ENCODE assay signal across 10 mouse cellular contexts in genomic region chr7:80091004-80091865, GRCm38 (mm10). TPM values are rescaled to one million over a fixed set of nuclear protein-coding genes. Genes with fewer than 3 reads are reported as not detected.
DNase-seq lines count a peak whose midpoint lies in the region; ATAC-seq and TF ChIP-seq lines count a peak whose summit lies in the region.
"Had no signal": no experiment of that assay in that cellular context is flagged by ENCODE, and none has a peak within 500 bp of the region (broad histone marks: within the 10 kb centered on the region; RNA-seq: fewer than 3 reads in every experiment).

No protein-coding gene starts in this region.

- no peaks in the 10 kb centered on the region for H3K4me1 ChIP-seq in forebrain, embryonic 12.5 days
- H3K4me1 ChIP-seq in forebrain, embryonic 11.5 days (replicated peaks; ENCODE audit: control insufficient read depth, insufficient read depth, low read length) = no peaks in the 10 kb centered on the region
- peaks cover 1% of the 10 kb centered on the region for H3K4me1 ChIP-seq in bone marrow, adult 2 months (ENCODE audit: control insufficient read depth, insufficient read depth, low read length)

- no peak for TF ChIP-seq POLR2A in bone marrow, adult 2 months (IDR thresholded peaks at IDR 0.05; ENCODE audit: borderline replicate concordance, control insufficient read depth, low read depth, low read length)

- WGBS in forebrain, embryonic 12.5 days = 72% methylated on average over 13 of the region's 13 CpGs
- WGBS in forebrain, embryonic 11.5 days = 72% methylated on average over 13 of the region's 13 CpGs
- WGBS in bone marrow, adult 2 months = 32% methylated on average over 13 of the region's 13 CpGs

- peaks cover 97% of the 10 kb centered on the region for H3K36me3 ChIP-seq in forebrain, embryonic 12.5 days (replicated peaks)
- peaks cover 16% of the 10 kb centered on the region; the same call in 1 of the 2 replicates for H3K36me3 ChIP-seq in forebrain, embryonic 11.5 days (ENCODE audit: control insufficient read depth, insufficient read depth, low read length)
- H3K36me3 ChIP-seq in splenic B cell, adult 2 months (ENCODE audit: control insufficient read depth, insufficient read depth, low read length, poor library complexity, severe bottlenecking) = peaks cover 6% of the 10 kb centered on the region

- H3K27ac ChIP-seq in forebrain, embryonic 12.5 days = 0 out of 2 replicates have a peak overlapping the region, but pooled peaks have one; percentile 42
- H3K27ac ChIP-seq in forebrain, embryonic 11.5 days (ENCODE audit: low read depth, low read length) = no peak overlapping the region
- peak overlapping the region; percentile 91 for H3K27ac ChIP-seq in layer of hippocampus, adult 2 months
- H3K27ac ChIP-seq in bone marrow, adult 2 months (ENCODE audit: control insufficient read depth, insufficient read depth, low read depth, low read length, poor library complexity) = peak overlapping the region; percentile 47
- H3K27ac ChIP-seq: liver, embryonic 12.5 days had no signal

- H3K4me3 ChIP-seq in forebrain, embryonic 12.5 days (replicated peaks) = no peak overlapping the region
- H3K4me3 ChIP-seq in forebrain, embryonic 11.5 days (ENCODE audit: low read depth, low read length) = no peak overlapping the region
- no peak overlapping the region for H3K4me3 ChIP-seq in layer of hippocampus, adult 2 months
- no peak overlapping the region for H3K4me3 ChIP-seq in bone marrow, adult 2 months (replicated peaks; ENCODE audit: control insufficient read depth, low read depth, low read length)
- H3K4me3 ChIP-seq: liver, embryonic 12.5 days had no signal

- ATAC-seq in forebrain, embryonic 12.5 days (ENCODE audit: low FRiP score) = no peak
- ATAC-seq in forebrain, embryonic 11.5 days (replicated peaks; ENCODE audit: low FRiP score) = no peak
- no peak for ATAC-seq in erythroblast, adult 5-6 weeks (replicated peaks; ENCODE audit: low FRiP score, poor library complexity, severe bottlenecking)
- no peak for ATAC-seq in cerebellum, adult (ENCODE audit: insufficient number of reproducible peaks, low FRiP score, low TSS enrichment)
- ATAC-seq: liver, embryonic 12.5 days had no signal

- no peak for DNase-seq in forebrain, embryonic 11.5 days (ENCODE audit: low spot score)
- no peak for DNase-seq in layer of hippocampus, adult 2 months (ENCODE audit: low spot score in 2 of 2)
- DNase-seq in layer of hippocampus, postnatal 25 days (ENCODE audit: extremely low spot score in 1 of 2, low spot score in 1 of 2) = no peak
- DNase-seq in splenic B cell, adult 2 months (ENCODE audit: low read depth, low spot score) = peak; percentile 60
- DNase-seq: cerebellum, postnatal 10 days had no signal

- TF ChIP-seq CTCF in layer of hippocampus, adult 2 months (conservative IDR thresholded peaks at IDR 0.05) = no peak
- no peak for TF ChIP-seq CTCF in bone marrow, adult 2 months (IDR thresholded peaks at IDR 0.05; ENCODE audit: control insufficient read depth, insufficient read depth, low read length)

- no peak overlapping the region for H3K9ac ChIP-seq in forebrain, embryonic 12.5 days
- H3K9ac ChIP-seq in forebrain, embryonic 11.5 days (ENCODE audit: low read length) = no peak overlapping the region
- H3K9ac ChIP-seq: liver, embryonic 12.5 days had no signal

- no peaks in the 10 kb centered on the region for H3K27me3 ChIP-seq in forebrain, embryonic 12.5 days
- H3K27me3 ChIP-seq in forebrain, embryonic 11.5 days (ENCODE audit: control insufficient read depth, insufficient read depth, low read length) = no peaks in the 10 kb centered on the region
- no peaks in the 10 kb centered on the region for H3K27me3 ChIP-seq in splenic B cell, adult 2 months (ENCODE audit: control insufficient read depth, insufficient read depth, low read length, poor library complexity, severe bottlenecking)
- H3K27me3 ChIP-seq: liver, embryonic 12.5 days had no signal

- H3K9me3 ChIP-seq in forebrain, embryonic 12.5 days = no peaks in the 10 kb centered on the region
- H3K9me3 ChIP-seq in forebrain, embryonic 11.5 days (ENCODE audit: control insufficient read depth, low read length) = no peaks in the 10 kb centered on the region
- H3K9me3 ChIP-seq: liver, embryonic 12.5 days had no signal

- H3K4me2 ChIP-seq in forebrain, embryonic 12.5 days = no peak overlapping the region
- no peak overlapping the region for H3K4me2 ChIP-seq in forebrain, embryonic 11.5 days (ENCODE audit: low read depth, low read length, severe bottlenecking)
- H3K4me2 ChIP-seq: liver, embryonic 12.5 days had no signal

RNA-seq across cellular contexts. Expression of gene Idh2, which starts 24.0 kb away (rescaled TPM):
- polyA plus RNA-seq in forebrain, embryonic 12.5 days (2016; fragmentation: Nextera tagmentation; extraction: Ambion mirVana) = 359 and 369 TPM in 2 replicates
- 403 and 425 TPM in 2 replicates for polyA plus RNA-seq in forebrain, embryonic 11.5 days (2014; fragmentation: Nextera tagmentation; extraction: Ambion mirVana)
- total RNA-seq in layer of hippocampus, adult 2 months (2021) = 10 to 100 TPM; 63.8 to 69.8 TPM
- total RNA-seq in layer of hippocampus, postnatal 25 days (2021) = 10 to 100 TPM; 62.2 to 67.0 TPM
- polyA plus RNA-seq in bone marrow, adult 2 months (2011; ENCODE audit: insufficient read depth, insufficient read length, low replicate concordance, missing spikeins) = 20.9 and 43.5 TPM in 2 replicates
- 20.3 and 31.3 TPM in 2 replicates for total RNA-seq in erythroblast, adult 5-6 weeks (2015; ENCODE audit: low replicate concordance)
- 17.6 and 24.5 TPM in 2 replicates for total RNA-seq in erythroblast, adult 5-6 weeks (2017; ENCODE audit: low replicate concordance)
